Mouse (Mus musculus) cerebellum, postnatal 10 days (tissue): Measurements from ENCODE around the gene Olfr368.

ENCODE experiments used
- DNase-seq, 2 experiments: peaks; one replicate each; pipeline ENCODE4 v3.0.0; 2021; ENCODE audit warnings: mixed read lengths in 2 of 2

Gene Olfr368

DNA sequence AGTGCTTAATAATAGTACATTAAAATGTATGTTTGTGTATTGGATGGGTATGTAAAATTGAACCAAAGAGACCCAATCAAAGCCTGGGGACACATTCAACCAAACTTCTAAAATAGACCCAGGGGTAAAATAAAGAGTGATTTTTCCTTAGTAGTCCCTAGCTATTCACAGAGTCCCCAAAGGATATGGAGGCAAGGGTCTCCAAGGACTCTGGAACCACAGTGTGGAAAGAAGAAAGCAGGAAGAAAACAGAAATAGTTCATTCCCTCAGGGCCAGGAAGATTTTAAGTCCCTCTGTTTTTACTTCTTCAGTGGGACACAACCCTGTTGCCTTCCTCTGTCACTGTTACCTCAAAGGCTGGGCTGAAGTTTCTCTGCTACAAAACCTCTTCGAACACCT is at the start of gene Olfr368:
Olfr368 (plus strand) TSS at position 301 of the 400 bp plus-strand sequence.
- DNase-seq = no peak

DNA sequence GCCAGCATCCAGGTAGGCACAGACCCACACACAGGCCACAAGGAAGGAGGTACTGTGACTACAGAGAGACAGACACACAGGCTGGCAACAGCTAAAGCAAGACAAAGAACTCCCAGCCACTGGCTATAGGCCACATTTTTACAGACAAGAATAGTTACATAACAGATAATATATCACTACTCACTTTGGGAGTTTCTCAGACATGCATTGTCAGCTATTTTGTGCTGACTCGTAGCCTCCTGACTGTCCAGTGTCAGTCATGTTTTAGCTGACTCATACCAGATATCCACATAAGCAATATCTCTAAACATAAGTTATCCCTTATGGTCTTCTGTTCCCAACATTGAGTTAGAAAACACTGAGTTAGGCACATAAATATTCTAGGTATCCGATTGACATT is 7.0 kb downstream of the Olfr368 start:
- DNase-seq = no peak

DNA sequence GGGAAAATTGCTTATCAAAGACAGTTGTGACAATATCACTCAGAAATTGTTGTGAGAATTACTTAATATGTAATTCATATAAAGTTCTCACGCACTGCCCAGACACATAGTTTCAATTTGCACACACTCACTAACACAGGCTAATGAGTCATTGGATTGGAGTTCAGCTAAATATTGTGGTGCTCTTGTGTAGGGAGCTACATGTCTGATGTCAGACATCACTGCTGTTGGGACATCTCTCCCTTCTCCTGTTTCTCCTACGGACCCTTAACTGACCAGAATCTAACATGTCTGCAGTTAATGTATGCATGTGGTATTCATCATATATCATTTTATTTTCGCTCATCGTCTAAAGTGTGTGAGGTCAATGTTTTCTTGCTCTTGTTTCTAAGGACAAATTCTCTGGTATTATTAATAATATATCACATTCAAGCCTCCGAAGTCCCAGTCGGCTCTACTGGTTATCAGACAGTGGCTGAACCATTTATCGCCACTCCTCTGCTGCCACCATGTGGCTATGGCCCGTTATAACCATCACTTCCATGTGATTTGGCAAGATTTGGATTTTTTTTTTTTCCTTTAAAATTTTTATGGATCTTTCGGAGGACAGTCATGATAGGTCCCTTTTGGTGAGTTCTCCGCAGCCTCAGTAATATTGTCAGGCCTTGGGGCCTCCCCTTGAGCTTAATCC is 12.3 kb downstream of the Olfr368 start:
- peak; percentile 79 to 81 for DNase-seq

DNA sequence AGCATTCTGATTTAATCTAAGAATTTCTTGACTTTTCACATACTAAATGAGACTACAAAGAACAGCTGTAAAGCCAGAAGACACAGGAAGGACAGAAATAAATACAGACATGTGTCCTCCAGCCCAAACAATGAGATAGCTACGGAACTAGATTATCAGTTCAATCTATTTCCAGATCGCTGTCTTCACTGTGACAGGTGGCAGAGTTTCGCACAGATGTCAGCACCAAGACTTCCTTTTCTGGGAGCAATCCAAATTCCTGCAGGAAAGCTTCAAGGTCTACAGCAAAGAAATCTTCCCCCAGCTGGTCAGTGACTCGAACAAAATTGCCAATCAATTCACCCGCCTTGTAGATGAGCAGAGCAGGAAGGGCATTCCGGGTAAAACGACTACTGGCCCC is 25.4 kb downstream of the Olfr368 start:
- DNase-seq = no peak

DNA sequence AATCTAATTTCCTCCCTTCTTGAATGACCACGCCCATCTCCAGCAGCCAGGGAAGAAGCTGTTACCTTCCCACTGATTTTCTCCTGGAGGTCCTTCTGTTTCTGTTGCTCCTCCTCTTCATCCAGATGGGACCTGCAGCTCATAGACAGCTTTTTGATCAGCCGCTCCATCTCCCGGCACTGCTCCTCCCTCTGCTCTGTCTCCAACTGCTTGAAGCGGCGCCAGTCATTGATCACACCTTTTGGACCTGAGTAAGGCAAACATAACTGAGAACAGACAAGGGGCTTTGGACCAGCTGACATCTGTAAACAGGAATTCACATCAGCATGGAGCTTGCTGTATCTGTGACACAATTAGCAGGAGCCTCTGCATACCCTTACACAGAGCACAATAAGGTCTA is 29.3 kb downstream of the Olfr368 start:
- no peak for DNase-seq

DNA sequence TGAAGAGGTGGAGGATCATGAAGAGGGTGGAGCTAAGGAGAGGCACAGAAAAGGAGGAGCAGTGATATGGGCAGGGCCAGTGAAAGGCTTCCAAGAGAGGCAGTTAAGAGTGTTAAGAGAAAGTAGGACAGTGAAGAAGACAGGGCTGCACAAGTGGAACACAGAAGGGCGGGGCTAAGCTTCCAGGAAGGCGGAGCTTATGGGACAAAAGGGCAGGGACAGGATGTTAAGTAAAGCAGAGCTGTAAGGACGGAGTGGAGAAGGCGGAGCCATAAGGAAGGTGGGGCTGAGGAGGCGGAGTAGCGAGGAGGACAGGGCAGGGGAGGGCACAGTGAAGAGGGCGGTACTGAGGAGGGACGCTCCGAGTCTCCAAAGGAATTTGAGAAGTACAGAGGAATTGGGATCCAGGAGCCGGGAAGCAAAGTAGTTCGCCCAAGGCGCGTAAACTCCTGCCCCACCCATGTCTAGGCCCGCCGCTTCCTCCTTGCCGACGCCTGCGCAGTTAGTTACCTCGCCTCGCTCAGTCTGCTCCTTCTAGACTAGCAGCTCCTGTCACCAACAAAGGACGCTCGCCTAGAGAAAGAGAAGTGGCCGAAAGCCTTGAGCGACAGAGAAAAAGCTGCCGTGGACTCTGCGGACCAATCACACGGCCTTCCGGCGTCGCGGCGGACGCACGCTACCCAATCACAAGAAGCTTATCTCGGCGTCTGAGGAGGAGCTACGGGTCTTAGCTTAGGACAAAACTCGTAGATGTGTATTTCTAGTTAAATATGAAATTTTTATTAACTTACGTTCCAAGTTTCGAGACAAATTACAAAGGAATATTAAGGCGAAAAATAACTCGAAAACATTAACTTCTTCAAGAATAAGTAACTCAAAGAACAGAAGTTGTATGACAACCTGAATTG is 32.6 kb downstream of the Olfr368 start, which contains the start of gene Pdcl:
Pdcl (minus strand) TSS at position 700 of the 908 bp plus-strand sequence.
- peak; percentile 88 to 89 for DNase-seq

DNA sequence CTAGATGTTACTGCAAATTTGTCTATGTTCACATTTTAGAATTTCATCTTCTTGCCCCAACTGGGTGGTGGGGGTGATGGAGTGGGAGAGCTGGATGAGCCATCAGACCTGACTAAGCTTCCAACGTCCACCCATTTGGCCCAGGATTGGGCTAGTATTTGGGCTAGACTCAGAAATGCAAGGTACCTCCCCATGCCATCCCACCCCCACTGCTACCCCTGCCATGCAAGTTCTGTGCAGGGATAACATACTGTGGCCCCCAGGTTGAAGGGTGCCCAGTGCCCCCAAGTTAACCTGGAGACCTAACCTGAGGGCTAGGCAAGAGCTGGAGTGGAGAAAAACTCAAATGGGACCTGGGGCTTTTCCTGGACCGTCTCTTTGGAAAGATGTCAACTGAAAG is 33.6 kb downstream of the Olfr368 start:
- DNase-seq = peak; percentile 10 to 29

DNA sequence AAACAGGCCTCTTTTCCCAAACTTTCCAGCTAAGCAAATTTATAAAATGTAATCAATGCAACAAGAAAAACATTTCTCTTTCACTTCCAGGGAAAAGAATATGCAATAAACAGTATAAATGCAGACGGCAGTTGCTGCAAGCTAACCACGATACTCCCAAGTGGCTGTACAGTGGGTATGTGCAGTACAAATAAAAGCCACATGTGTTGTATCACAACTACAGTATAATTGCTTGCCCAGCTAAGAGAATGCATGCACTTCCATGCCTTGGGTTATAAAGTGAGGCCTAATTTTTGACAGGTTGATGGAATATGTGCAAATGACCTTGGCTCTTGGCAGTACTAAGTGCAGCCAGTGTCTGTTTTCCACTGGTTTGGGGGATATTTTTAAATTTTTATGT is 44.3 kb downstream of the Olfr368 start:
- DNase-seq = no peak

DNA sequence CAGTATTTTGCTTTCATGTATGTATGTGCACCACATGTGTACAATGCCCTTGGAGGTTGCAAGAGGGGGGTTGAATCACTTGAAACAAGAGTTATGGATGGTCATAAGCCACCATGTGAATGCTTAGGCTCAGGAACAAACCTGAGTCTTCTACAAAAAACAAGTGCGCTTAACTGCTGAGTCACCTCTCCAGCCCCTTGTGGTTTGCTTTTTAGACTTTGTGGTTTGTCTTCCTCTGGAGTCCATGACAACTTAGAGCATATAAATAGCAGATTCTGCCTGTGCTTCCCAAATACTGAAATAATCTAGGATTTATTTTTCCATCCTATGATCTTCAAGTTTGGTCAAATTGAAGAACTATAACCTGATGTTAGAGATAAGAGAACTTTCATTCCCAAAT is 49.7 kb downstream of the Olfr368 start:
- no peak for DNase-seq

DNA sequence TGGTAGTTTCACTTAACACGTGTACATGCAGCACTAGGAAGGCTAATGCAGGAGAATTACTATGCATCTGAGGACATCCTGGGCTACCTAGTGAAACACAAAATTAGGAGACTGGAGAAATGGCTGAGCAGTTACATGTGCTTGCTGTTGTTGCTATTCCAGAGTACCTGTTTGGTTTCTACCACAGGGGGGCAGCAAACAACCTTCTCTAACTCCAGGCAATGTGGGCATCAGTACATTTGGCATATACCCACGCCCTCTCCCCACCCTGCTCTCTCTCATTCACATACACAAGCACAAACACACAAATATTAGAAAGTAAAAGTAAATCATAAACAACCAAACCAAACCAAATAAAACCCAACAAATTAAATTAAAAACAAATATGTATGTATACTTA is 53.9 kb downstream of the Olfr368 start:
- peak; percentile 81 to 86 for DNase-seq
